In the genomic region with DNA sequence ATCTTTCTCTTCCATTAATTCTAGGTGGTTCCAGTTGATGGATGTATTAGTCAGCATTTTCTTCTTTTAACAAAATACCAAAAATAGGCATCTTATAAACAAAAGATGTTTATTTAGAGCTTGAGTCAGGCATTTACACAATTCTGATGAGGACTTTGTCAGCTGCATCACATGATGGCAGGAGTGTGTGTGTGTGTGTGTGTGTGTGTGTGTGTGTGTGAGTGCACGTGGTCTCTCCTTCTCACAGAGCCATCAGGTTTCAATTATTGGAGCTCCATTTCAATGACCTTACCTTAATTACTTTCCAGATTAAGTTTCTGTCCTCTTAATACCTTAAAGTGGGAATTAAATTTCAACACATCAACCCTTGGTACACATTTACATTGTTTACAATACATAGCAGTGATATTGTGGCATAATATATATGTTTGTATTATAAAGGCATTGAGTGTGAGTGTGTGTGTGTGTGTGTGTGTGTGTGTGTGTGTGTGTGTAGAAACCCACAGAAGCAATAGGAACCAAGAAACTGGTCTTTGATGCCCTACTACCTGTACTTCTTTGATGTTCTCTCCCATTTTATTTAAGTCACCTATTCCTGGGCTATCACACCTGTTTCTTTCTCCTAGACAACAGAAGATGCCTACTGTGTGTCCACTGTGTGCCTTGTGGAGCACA, we compare ENCODE assay signal across 19 mouse cellular contexts. TPM values are rescaled to one million over a fixed set of nuclear protein-coding genes. Genes with fewer than 3 reads are reported as not detected.
A peak's percentile ranks its signal among the peaks of the same experiment; 100 is the strongest.
DNase-seq lines count a peak whose midpoint lies in the region; ATAC-seq and TF ChIP-seq lines count a peak whose summit lies in the region.
"Had no signal": no experiment of that assay in that cellular context is flagged by ENCODE, and none has a peak within 500 bp of the region (broad histone marks: within the 10 kb centered on the region; RNA-seq: fewer than 3 reads in every experiment).

No protein-coding gene starts in this region.

- H3K36me3 ChIP-seq in forebrain, embryonic 12.5 days (replicated peaks) = no peaks in the 10 kb centered on the region
- H3K36me3 ChIP-seq in forebrain, embryonic 11.5 days (ENCODE audit: control insufficient read depth, insufficient read depth, low read length) = no peaks in the 10 kb centered on the region
- no peaks in the 10 kb centered on the region for H3K36me3 ChIP-seq in midbrain, embryonic 11.5 days (ENCODE audit: control insufficient read depth, insufficient read depth, low read length)
- H3K36me3 ChIP-seq in midbrain, embryonic 10.5 days = no peaks in the 10 kb centered on the region
- H3K36me3 ChIP-seq in hindbrain, postnatal 0 days (ENCODE audit: insufficient read depth, low read length) = no peaks in the 10 kb centered on the region
- no peaks in the 10 kb centered on the region for H3K36me3 ChIP-seq in neural tube, embryonic 14.5 days (ENCODE audit: control insufficient read depth, insufficient read depth, low read length)
- H3K36me3 ChIP-seq: embryonic facial prominence, embryonic 15.5 days had no signal

- no peaks in the 10 kb centered on the region for H3K27me3 ChIP-seq in forebrain, embryonic 12.5 days
- no peaks in the 10 kb centered on the region for H3K27me3 ChIP-seq in forebrain, embryonic 11.5 days (ENCODE audit: control insufficient read depth, insufficient read depth, low read length)
- H3K27me3 ChIP-seq in midbrain, embryonic 11.5 days (ENCODE audit: control insufficient read depth, insufficient read depth, low read length) = no peaks in the 10 kb centered on the region
- H3K27me3 ChIP-seq in midbrain, embryonic 10.5 days (ENCODE audit: low read depth, poor library complexity, severe bottlenecking) = no peaks in the 10 kb centered on the region
- H3K27me3 ChIP-seq in hindbrain, postnatal 0 days (ENCODE audit: insufficient read depth, low read length) = no peaks in the 10 kb centered on the region
- H3K27me3 ChIP-seq in neural tube, embryonic 14.5 days (ENCODE audit: control insufficient read depth, insufficient read depth, low read length) = no peaks in the 10 kb centered on the region
- H3K27me3 ChIP-seq: embryonic facial prominence, embryonic 15.5 days had no signal

- H3K4me2 ChIP-seq in forebrain, embryonic 12.5 days = no peak overlapping the region
- H3K4me2 ChIP-seq in forebrain, embryonic 11.5 days (ENCODE audit: low read depth, low read length, severe bottlenecking) = no peak overlapping the region
- H3K4me2 ChIP-seq in midbrain, embryonic 11.5 days = no peak overlapping the region
- H3K4me2 ChIP-seq in hindbrain, postnatal 0 days (ENCODE audit: low read depth, low read length) = 0 out of 2 replicates have a peak overlapping the region, but pooled peaks have one; percentile 2
- H3K4me2 ChIP-seq in neural tube, embryonic 14.5 days (ENCODE audit: low read depth, low read length) = no peak overlapping the region
- H3K4me2 ChIP-seq: embryonic facial prominence, embryonic 15.5 days; heart, embryonic 11.5 days had no signal

- 55% methylated on average over 1 of the region's 1 CpGs for WGBS in forebrain, embryonic 12.5 days
- 47% methylated on average over 1 of the region's 1 CpGs for WGBS in forebrain, embryonic 11.5 days
- 69% methylated on average over 1 of the region's 1 CpGs for WGBS in midbrain, embryonic 11.5 days
- 76% methylated on average over 1 of the region's 1 CpGs for WGBS in midbrain, embryonic 10.5 days
- 57% methylated on average over 1 of the region's 1 CpGs for WGBS in hindbrain, postnatal 0 days
- 53% methylated on average over 1 of the region's 1 CpGs for WGBS in neural tube, embryonic 14.5 days

- H3K27ac ChIP-seq in forebrain, embryonic 12.5 days = 0 out of 2 replicates have a peak overlapping the region, but pooled peaks have one; percentile 36
- H3K27ac ChIP-seq in forebrain, embryonic 11.5 days (ENCODE audit: low read depth, low read length) = no peak overlapping the region
- no peak overlapping the region for H3K27ac ChIP-seq in midbrain, embryonic 11.5 days (ENCODE audit: low read depth, low read length)
- H3K27ac ChIP-seq in midbrain, embryonic 10.5 days (replicated peaks) = no peak overlapping the region
- H3K27ac ChIP-seq in hindbrain, postnatal 0 days = peak overlapping the region; percentile 71; the same call in 1 of the 2 replicates
- peak overlapping the region; percentile 46; the same call in 1 of the 2 replicates for H3K27ac ChIP-seq in neural tube, embryonic 14.5 days (ENCODE audit: low read depth, low read length)
- H3K27ac ChIP-seq: embryonic facial prominence, embryonic 15.5 days; liver, embryonic 14.5 days; stomach, postnatal 0 days had no signal

- H3K4me1 ChIP-seq in forebrain, embryonic 12.5 days = peaks cover 2% of the 10 kb centered on the region; the same call in 1 of the 2 replicates
- no peaks in the 10 kb centered on the region for H3K4me1 ChIP-seq in forebrain, embryonic 11.5 days (replicated peaks; ENCODE audit: control insufficient read depth, insufficient read depth, low read length)
- H3K4me1 ChIP-seq in midbrain, embryonic 11.5 days (ENCODE audit: control insufficient read depth, insufficient read depth, low read length) = no peaks in the 10 kb centered on the region
- peaks cover 4% of the 10 kb centered on the region; the same call in 1 of the 2 replicates for H3K4me1 ChIP-seq in midbrain, embryonic 10.5 days
- no peaks in the 10 kb centered on the region for H3K4me1 ChIP-seq in hindbrain, postnatal 0 days (ENCODE audit: insufficient read depth, low read length)
- H3K4me1 ChIP-seq in neural tube, embryonic 14.5 days (ENCODE audit: control insufficient read depth, insufficient read depth, low read length) = no peaks in the 10 kb centered on the region
- H3K4me1 ChIP-seq: embryonic facial prominence, embryonic 15.5 days had no signal

- no peak overlapping the region for H3K9ac ChIP-seq in forebrain, embryonic 12.5 days
- H3K9ac ChIP-seq in forebrain, embryonic 11.5 days (ENCODE audit: low read length) = no peak overlapping the region
- H3K9ac ChIP-seq in midbrain, embryonic 11.5 days (ENCODE audit: low read length) = no peak overlapping the region
- no peak overlapping the region for H3K9ac ChIP-seq in hindbrain, postnatal 0 days (replicated peaks; ENCODE audit: low read length)
- no peak overlapping the region for H3K9ac ChIP-seq in neural tube, embryonic 14.5 days (replicated peaks; ENCODE audit: low read depth, low read length)
- H3K9ac ChIP-seq: embryonic facial prominence, embryonic 15.5 days; liver, embryonic 14.5 days had no signal

- H3K9me3 ChIP-seq in forebrain, embryonic 12.5 days = no peaks in the 10 kb centered on the region
- H3K9me3 ChIP-seq in forebrain, embryonic 11.5 days (ENCODE audit: control insufficient read depth, low read length) = no peaks in the 10 kb centered on the region
- no peaks in the 10 kb centered on the region for H3K9me3 ChIP-seq in midbrain, embryonic 11.5 days (ENCODE audit: control insufficient read depth, low read length)
- H3K9me3 ChIP-seq in midbrain, embryonic 10.5 days (replicated peaks) = no peaks in the 10 kb centered on the region
- no peaks in the 10 kb centered on the region for H3K9me3 ChIP-seq in hindbrain, postnatal 0 days (ENCODE audit: low read length)
- no peaks in the 10 kb centered on the region for H3K9me3 ChIP-seq in neural tube, embryonic 14.5 days (ENCODE audit: control insufficient read depth, low read length)
- H3K9me3 ChIP-seq: embryonic facial prominence, embryonic 15.5 days had no signal

- no peak for DNase-seq in forebrain, embryonic 11.5 days (ENCODE audit: low spot score)
- no peak for DNase-seq in midbrain, embryonic 11.5 days (ENCODE audit: low spot score, missing footprints)
- no peak for DNase-seq in midbrain, embryonic 10.5 days (ENCODE audit: low spot score)
- DNase-seq in hindbrain, postnatal 0 days (ENCODE audit: low spot score) = no peak
- DNase-seq in frontal cortex, postnatal 10 days (ENCODE audit: low spot score in 2 of 2) = no peak
- DNase-seq in adrenal gland, adult (ENCODE audit: inconsistent age in 2 of 2, low spot score in 1 of 2) = no peak
- DNase-seq: cerebellum, adult 11 months; kidney, adult 8-10 months; kidney, postnatal 36 days; right cerebral cortex, postnatal 25 days had no signal

- 0 out of 2 replicates have a peak, but pooled peaks have one; percentile 9 for ATAC-seq in forebrain, embryonic 12.5 days (ENCODE audit: low FRiP score)
- no peak for ATAC-seq in forebrain, embryonic 11.5 days (replicated peaks; ENCODE audit: low FRiP score)
- 0 out of 2 replicates have a peak, but pooled peaks have one; percentile 27 for ATAC-seq in midbrain, embryonic 11.5 days (ENCODE audit: low FRiP score)
- ATAC-seq in hindbrain, postnatal 0 days = peak; percentile 12; the same call in 1 of the 2 replicates
- peak; percentile 52; the same call in 1 of the 2 replicates for ATAC-seq in neural tube, embryonic 14.5 days (ENCODE audit: low read depth)
- ATAC-seq: activated CD4-positive, CD25-positive, alpha-beta regulatory T cell, adult 4 months; CD4-positive, CD25-positive, alpha-beta regulatory T cell, adult 4 months; inflammation-experienced regulatory T-cells, adult 6 months had no signal

- TF ChIP-seq CTCF in hindbrain, postnatal 0 days (IDR thresholded peaks at IDR 0.05; ENCODE audit: low read depth) = no peak

- no peak overlapping the region for H3K4me3 ChIP-seq in forebrain, embryonic 12.5 days (replicated peaks)
- no peak overlapping the region for H3K4me3 ChIP-seq in forebrain, embryonic 11.5 days (ENCODE audit: low read depth, low read length)
- no peak overlapping the region for H3K4me3 ChIP-seq in midbrain, embryonic 11.5 days (ENCODE audit: low read depth, low read length)
- H3K4me3 ChIP-seq in midbrain, embryonic 10.5 days = no peak overlapping the region
- H3K4me3 ChIP-seq in hindbrain, postnatal 0 days (ENCODE audit: low read length) = no peak overlapping the region
- no peak overlapping the region for H3K4me3 ChIP-seq in neural tube, embryonic 14.5 days (ENCODE audit: low read depth, low read length)
- H3K4me3 ChIP-seq: embryonic facial prominence, embryonic 15.5 days had no signal

RNA-seq across cellular contexts. Expression of a gene that starts 11.2 kb away (rescaled TPM):
- polyA plus RNA-seq in forebrain, embryonic 12.5 days (2016; fragmentation: Nextera tagmentation; extraction: Ambion mirVana) = 414 and 424 TPM in 2 replicates
- 382 and 393 TPM in 2 replicates for polyA plus RNA-seq in forebrain, embryonic 11.5 days (2014; fragmentation: Nextera tagmentation; extraction: Ambion mirVana)
- polyA plus RNA-seq in midbrain, embryonic 11.5 days (2014; fragmentation: Nextera tagmentation; extraction: Ambion mirVana) = 443 and 490 TPM in 2 replicates
- polyA plus RNA-seq in midbrain, embryonic 10.5 days (2016; fragmentation: Nextera tagmentation; extraction: Ambion mirVana) = 327 and 360 TPM in 2 replicates
- 335 and 360 TPM in 2 replicates for total RNA-seq in hindbrain, postnatal 0 days (2014; rRNA removed)
- 619 and 625 TPM in 2 replicates for polyA plus RNA-seq in hindbrain, postnatal 0 days (2015; fragmentation: Nextera tagmentation; extraction: Ambion mirVana)
- polyA plus RNA-seq in neural tube, embryonic 14.5 days (2014; fragmentation: Nextera tagmentation; extraction: Ambion mirVana) = 599 and 623 TPM in 2 replicates

RNA-seq across cellular contexts. Expression of a gene that starts 58.4 kb away (rescaled TPM):
- polyA plus RNA-seq in forebrain, embryonic 12.5 days (2016; fragmentation: Nextera tagmentation; extraction: Ambion mirVana) = 3.9 and 4.4 TPM in 2 replicates
- polyA plus RNA-seq in forebrain, embryonic 11.5 days (2014; fragmentation: Nextera tagmentation; extraction: Ambion mirVana) = 3.6 and 3.8 TPM in 2 replicates
- polyA plus RNA-seq in midbrain, embryonic 11.5 days (2014; fragmentation: Nextera tagmentation; extraction: Ambion mirVana) = 4.3 and 5.1 TPM in 2 replicates
- 3.4 and 4.1 TPM in 2 replicates for polyA plus RNA-seq in midbrain, embryonic 10.5 days (2016; fragmentation: Nextera tagmentation; extraction: Ambion mirVana)
- total RNA-seq in hindbrain, postnatal 0 days (2014; rRNA removed) = 5.9 and 7.3 TPM in 2 replicates
- 4.8 and 5.1 TPM in 2 replicates for polyA plus RNA-seq in hindbrain, postnatal 0 days (2015; fragmentation: Nextera tagmentation; extraction: Ambion mirVana)
- polyA plus RNA-seq in neural tube, embryonic 14.5 days (2014; fragmentation: Nextera tagmentation; extraction: Ambion mirVana) = 7.3 and 8.0 TPM in 2 replicates

Comparison
In these comparisons a context has a peak if more than half of its experiments do, and no peak if none do; other contexts are left out.
1. H3K27ac ChIP-seq: peak in forebrain, embryonic 12.5 days (single experiment), hindbrain, postnatal 0 days (single experiment) and neural tube, embryonic 14.5 days (single experiment); none in forebrain, embryonic 11.5 days (single experiment), midbrain, embryonic 11.5 days (single experiment) and midbrain, embryonic 10.5 days (single experiment).